Mouse (Mus musculus) adipocyte (in vitro differentiated cells): ENCODE measurements around the gene Snai1.

Source experiments
- DNase-seq: peaks from one replicate; pipeline ENCODE4 v3.0.0-alpha.2; 2016; ENCODE audit warnings: low spot score

The Snai1 gene

DNA sequence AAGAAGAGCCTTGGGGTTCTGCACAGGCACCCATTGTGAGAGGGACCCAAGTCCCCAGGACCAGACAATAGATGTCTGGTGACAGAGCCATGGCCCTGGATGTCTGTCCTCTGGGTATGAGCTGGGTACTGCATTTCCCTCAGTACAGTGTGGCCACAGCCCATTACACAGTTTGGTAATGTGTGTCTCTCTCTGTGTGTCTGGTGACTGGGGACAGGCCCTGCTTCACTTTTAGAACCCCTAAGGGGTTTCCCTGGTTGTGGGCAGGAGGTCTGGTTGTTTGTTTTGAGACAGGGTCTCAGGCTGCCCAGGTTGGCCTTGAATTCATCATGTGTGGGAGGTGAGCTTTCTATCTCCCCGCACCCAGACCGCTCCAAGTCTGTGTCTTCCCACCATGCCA is 47.3 kb downstream of the Snai1 start:
- no peak for DNase-seq

DNA sequence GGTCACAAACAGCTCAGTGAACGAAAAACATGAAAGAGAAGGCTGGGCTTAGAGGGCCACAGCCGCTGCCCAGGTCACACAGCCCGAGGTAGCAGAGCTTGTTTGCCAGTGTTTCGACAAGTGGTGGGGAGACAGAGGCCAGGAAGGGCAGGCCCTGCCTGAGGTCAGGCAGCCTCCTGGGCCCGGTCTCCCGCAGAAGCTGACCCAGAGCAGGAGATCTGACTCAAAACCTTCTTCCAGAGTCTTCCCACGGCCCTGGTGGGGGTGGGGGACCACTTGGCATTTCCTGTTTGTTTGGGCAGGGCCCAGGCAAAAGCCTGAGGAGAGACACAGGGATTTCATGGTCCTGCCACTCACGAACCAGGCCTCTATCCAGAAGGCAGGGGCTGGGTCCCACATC is 48.0 kb downstream of the Snai1 start:
- peak; percentile 73 for DNase-seq

DNA sequence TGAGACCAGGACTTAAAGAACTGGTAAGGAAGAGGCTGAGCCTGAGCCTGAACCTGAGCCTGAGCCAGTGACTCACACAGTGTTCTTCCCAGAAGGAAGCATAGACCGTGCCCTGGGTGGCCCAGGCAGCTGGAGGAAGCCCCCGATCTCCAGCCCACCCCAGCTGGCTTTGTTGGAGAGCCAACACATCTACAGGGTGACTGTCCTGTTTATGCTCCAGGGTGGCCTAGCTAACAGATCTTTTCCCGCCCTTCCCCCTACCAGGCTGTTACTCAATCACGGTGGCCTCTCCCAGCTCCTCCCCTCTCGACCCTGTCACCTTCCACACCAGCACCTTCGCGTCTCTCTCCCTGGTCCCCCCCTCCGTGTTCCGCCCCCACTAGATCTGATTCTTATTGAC is 49.0 kb downstream of the Snai1 start:
- DNase-seq, result no peak

DNA sequence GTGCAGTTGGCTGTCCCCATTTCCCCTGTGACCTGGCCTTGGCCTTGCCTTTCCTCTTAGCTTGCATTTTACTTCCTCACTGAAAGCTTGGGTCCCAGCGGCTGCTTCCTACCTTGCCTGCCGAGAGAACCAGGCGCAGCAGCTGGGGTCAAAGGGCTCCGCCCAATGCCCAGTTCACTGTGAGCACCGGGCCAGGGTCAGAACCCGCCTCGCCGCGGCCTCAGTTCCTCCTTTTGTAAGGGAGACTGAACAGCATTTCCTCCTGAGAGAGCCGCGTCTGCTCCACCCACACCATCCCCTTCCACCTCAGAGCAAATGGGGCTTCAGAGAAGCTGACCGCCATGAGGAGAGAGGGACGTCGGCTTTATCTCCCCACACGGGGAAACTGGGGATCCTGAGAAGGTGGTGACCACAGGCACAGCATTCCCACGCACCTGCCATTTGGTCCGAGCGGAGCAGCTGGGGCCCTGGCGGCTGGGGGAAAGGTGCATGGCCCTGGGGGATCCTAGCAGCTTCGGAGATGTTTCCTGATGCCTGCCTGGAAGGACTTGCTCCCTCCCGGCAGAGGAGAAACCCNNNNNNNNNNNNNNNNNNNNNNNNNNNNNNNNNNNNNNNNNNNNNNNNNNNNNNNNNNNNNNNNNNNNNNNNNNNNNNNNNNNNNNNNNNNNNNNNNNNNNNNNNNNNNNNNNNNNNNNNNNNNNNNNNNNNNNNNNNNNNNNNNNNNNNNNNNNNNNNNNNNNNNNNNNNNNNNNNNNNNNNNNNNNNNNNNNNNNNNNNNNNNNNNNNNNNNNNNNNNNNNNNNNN is 51.0 kb downstream of the Snai1 start:
- no peak for DNase-seq
